Comparison of ENCODE assay signal across 22 mouse cellular contexts in the genomic region with DNA sequence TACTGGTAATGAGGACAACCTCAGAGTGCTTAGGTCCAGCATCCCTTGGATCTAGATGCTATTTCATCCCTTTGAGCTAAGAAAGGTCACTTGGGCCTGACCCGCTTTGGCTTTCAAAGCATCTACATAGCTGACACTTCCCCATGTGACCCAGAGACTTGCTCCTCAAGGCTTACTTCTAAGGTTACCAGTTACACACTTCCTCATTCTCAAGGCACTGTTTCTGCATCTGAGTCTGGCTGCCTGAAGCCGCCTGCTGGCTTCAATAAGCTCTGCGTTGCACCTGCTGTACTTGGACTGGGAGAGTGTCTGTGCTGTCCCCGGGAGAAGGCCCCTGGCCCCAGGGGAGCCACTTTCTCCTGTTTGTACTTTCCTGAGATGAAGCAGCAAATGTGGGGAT. TPM values are rescaled to one million over a fixed set of nuclear protein-coding genes. Genes with fewer than 3 reads are reported as not detected.
DNase-seq lines count a peak whose midpoint lies in the region; ATAC-seq and TF ChIP-seq lines count a peak whose summit lies in the region.
"Had no signal": no experiment of that assay in that cellular context is flagged by ENCODE, and none has a peak within 500 bp of the region (broad histone marks: within the 10 kb centered on the region; RNA-seq: fewer than 3 reads in every experiment).

No protein-coding gene starts in this region.

- no peak overlapping the region for H3K4me2 ChIP-seq in forebrain, embryonic 13.5 days
- H3K4me2 ChIP-seq: limb, embryonic 15.5 days; lung, embryonic 15.5 days had no signal

- H3K27me3 ChIP-seq in kidney, adult 2 months (replicated peaks; ENCODE audit: control insufficient read depth, insufficient read depth, low read length) = no peaks in the 10 kb centered on the region
- no peaks in the 10 kb centered on the region for H3K27me3 ChIP-seq in testis, adult 2 months (ENCODE audit: control insufficient read depth, insufficient read depth, low read length)
- H3K27me3 ChIP-seq in forebrain, embryonic 13.5 days = no peaks in the 10 kb centered on the region
- H3K27me3 ChIP-seq: limb, embryonic 15.5 days; lung, embryonic 15.5 days had no signal

- H3K9me3 ChIP-seq in forebrain, embryonic 13.5 days (replicated peaks) = peaks cover 14% of the 10 kb centered on the region
- H3K9me3 ChIP-seq: limb, embryonic 15.5 days; lung, embryonic 15.5 days had no signal

- H3K4me3 ChIP-seq in kidney, adult 2 months (ENCODE audit: insufficient read depth, low read depth, low read length) = no peak overlapping the region
- H3K4me3 ChIP-seq in testis, adult 2 months (ENCODE audit: control insufficient read depth, low read depth, low read length) = peak overlapping the region; percentile 17; the same call in 1 of the 2 replicates
- no peak overlapping the region for H3K4me3 ChIP-seq in forebrain, embryonic 13.5 days
- H3K4me3 ChIP-seq: forebrain, embryonic 10.5 days; heart, adult 2 months; limb, embryonic 15.5 days; lung, embryonic 15.5 days had no signal

- H3K36me3 ChIP-seq in kidney, adult 2 months (ENCODE audit: control insufficient read depth, insufficient read depth, low read length) = no peaks in the 10 kb centered on the region
- H3K36me3 ChIP-seq in testis, adult 2 months (ENCODE audit: control insufficient read depth, insufficient read depth, low read length) = no peaks in the 10 kb centered on the region
- no peaks in the 10 kb centered on the region for H3K36me3 ChIP-seq in forebrain, embryonic 13.5 days (ENCODE audit: poor library complexity, severe bottlenecking)
- H3K36me3 ChIP-seq: forebrain, embryonic 10.5 days; limb, embryonic 15.5 days; lung, embryonic 15.5 days had no signal

- H3K9ac ChIP-seq in forebrain, embryonic 13.5 days = no peak overlapping the region
- H3K9ac ChIP-seq: limb, embryonic 15.5 days; lung, embryonic 15.5 days had no signal

- peak; percentile 89 to 90 for ATAC-seq in hematopoietic stem cell, adult 5-6 weeks (replicated peaks in 1 of 2; ENCODE audit: insufficient read depth in 1 of 2, low FRiP score in 2 of 2, low TSS enrichment in 1 of 2, low read depth in 1 of 2, poor library complexity in 2 of 2, severe bottlenecking in 2 of 2)
- no peak for ATAC-seq in forebrain, embryonic 13.5 days
- ATAC-seq: activated CD4-positive, CD25-positive, alpha-beta regulatory T cell, adult 4 months; hindbrain, embryonic 16.5 days; intestine, postnatal 0 days; Patski had no signal

- no peak overlapping the region for H3K27ac ChIP-seq in kidney, adult 2 months (ENCODE audit: insufficient read depth, low read depth, low read length)
- peak overlapping the region; percentile 49 for H3K27ac ChIP-seq in testis, adult 2 months (ENCODE audit: control insufficient read depth, insufficient read depth, low read depth, low read length)
- no peak overlapping the region for H3K27ac ChIP-seq in forebrain, embryonic 13.5 days
- H3K27ac ChIP-seq: forebrain, embryonic 10.5 days; heart, adult 2 months; limb, embryonic 15.5 days; lung, embryonic 15.5 days had no signal

- no peaks in the 10 kb centered on the region; the same call in 1 of the 2 replicates for H3K4me1 ChIP-seq in kidney, adult 2 months (ENCODE audit: control insufficient read depth, insufficient read depth, low read length)
- H3K4me1 ChIP-seq in testis, adult 2 months (ENCODE audit: control insufficient read depth, insufficient read depth, low read length) = peaks cover 6% of the 10 kb centered on the region
- H3K4me1 ChIP-seq in forebrain, embryonic 13.5 days = no peaks in the 10 kb centered on the region
- H3K4me1 ChIP-seq: limb, embryonic 15.5 days; lung, embryonic 15.5 days had no signal

- 68% methylated on average over 4 of the region's 4 CpGs for WGBS in kidney, adult 2 months
- 72% methylated on average over 4 of the region's 4 CpGs for WGBS in forebrain, embryonic 13.5 days

- no peak for DNase-seq in kidney, adult 2 months
- no peak for DNase-seq in kidney, postnatal 36 days
- DNase-seq in testis, postnatal 10 days (ENCODE audit: low spot score) = no peak
- DNase-seq in layer of hippocampus, adult 9-11 months = no peak
- DNase-seq in frontal cortex, postnatal 14 days (ENCODE audit: low spot score in 2 of 2) = no peak
- DNase-seq: adrenal gland, postnatal 10 days; B cell, adult 2 months; gastrocnemius, postnatal 14 days; heart, adult 2 months; heart, postnatal 36 days; midbrain, embryonic 14.5 days; thymus, postnatal 4 days had no signal

- no peak for TF ChIP-seq POLR2A in kidney, adult 2 months (IDR thresholded peaks at IDR 0.05; ENCODE audit: low read depth, low read length)
- no peak for TF ChIP-seq POLR2A in testis, adult 2 months (IDR thresholded peaks at IDR 0.05; ENCODE audit: control insufficient read depth, low read depth, low read length)

- TF ChIP-seq CTCF in kidney, adult 2 months (conservative IDR thresholded peaks at IDR 0.05; ENCODE audit: insufficient read depth, insufficient read length, low read depth, low read length) = 0 out of 2 replicates have a peak, but pooled peaks have one; percentile 4
- no peak for TF ChIP-seq CTCF in testis, adult 2 months (IDR thresholded peaks at IDR 0.05; ENCODE audit: control insufficient read depth, insufficient read depth, insufficient replicate concordance, low read depth, low read length)

RNA-seq across cellular contexts. Expression of gene Chst1, which starts 36.6 kb away (rescaled TPM):
- polyA plus RNA-seq in kidney, adult 2 months (2012; rRNA removed) = 10.7 and 10.9 TPM in 2 replicates
- polyA plus RNA-seq in testis, adult 2 months (2012; rRNA removed) = 48.9 and 49.5 TPM in 2 replicates
- total RNA-seq in hematopoietic stem cell, adult 5-6 weeks (2017) = 0.20 TPM in 1 of 2 replicates, not detected in the other
- 13.9 and 18.9 TPM in 2 replicates for polyA plus RNA-seq in forebrain, embryonic 13.5 days (2015; fragmentation: Nextera tagmentation; extraction: Ambion mirVana)
